Mouse (Mus musculus) heart, embryonic 14.5 days (tissue): ENCODE measurements around the gene Pfkfb1. TPM values are rescaled to one million over a fixed set of nuclear protein-coding genes. Genes with fewer than 3 reads are reported as not detected.

Experiments used
- ATAC-seq: fragments of 200-750 bp; cut with Nextera tagmentation; 2 replicates; pipeline ENCODE4 v1.8.0; 2017; ENCODE audit warnings: low read depth, moderate TSS enrichment; ENCODE audit not compliant: insufficient number of reproducible peaks, insufficient read depth, low FRiP score
- H3K27ac ChIP-seq, 2 experiments: fragments of 200-500 bp in 1 of 2; fragments of 300-500 bp in 1 of 2; sonication (generic) in 1 of 2; replicated peaks in 1 of 2; 2 replicates each; pipeline ENCODE4 v1.5.1; 2012 to 2014; ENCODE audit warnings: low read depth in 2 of 2, low read length in 2 of 2, control low read depth in 1 of 2, mild to moderate bottlenecking in 1 of 2, mixed read lengths in 1 of 2; ENCODE audit not compliant: control insufficient read depth in 1 of 2, insufficient read depth in 1 of 2
- H3K27me3 ChIP-seq: fragments of 300-500 bp; sonication (generic); 2 replicates; pipeline ENCODE4 v1.6.1; 2014; ENCODE audit warnings: mild to moderate bottlenecking, low read length, control low read depth; ENCODE audit not compliant: control insufficient read depth, insufficient read depth
- H3K36me3 ChIP-seq: fragments of 300-500 bp; sonication (generic); 2 replicates; pipeline ENCODE4 v1.6.1; 2014; ENCODE audit warnings: mild to moderate bottlenecking, control low read depth, low read length, mixed read lengths; ENCODE audit not compliant: control insufficient read depth, insufficient read depth
- H3K4me1 ChIP-seq, 2 experiments: fragments of 200-500 bp in 1 of 2; fragments of 300-500 bp in 1 of 2; sonication (generic) in 1 of 2; 2 replicates each; pipeline ENCODE4 v1.6.1; 2012 to 2014; ENCODE audit warnings: low read length in 2 of 2, control low read depth in 1 of 2, mixed read lengths in 1 of 2; ENCODE audit not compliant: control insufficient read depth in 2 of 2, insufficient read depth in 2 of 2
- H3K4me2 ChIP-seq: fragments of 300-500 bp; sonication (generic); 2 replicates; pipeline ENCODE4 v1.6.1; 2014; ENCODE audit warnings: mild to moderate bottlenecking, low read length
- H3K4me3 ChIP-seq, 2 experiments: fragments of 200-500 bp in 1 of 2; fragments of 300-500 bp in 1 of 2; sonication (generic) in 1 of 2; 2 replicates each; pipeline ENCODE4 v1.5.1; 2012 to 2014; ENCODE audit warnings: low read length in 2 of 2, mild to moderate bottlenecking in 2 of 2, control low read depth in 1 of 2, low read depth in 1 of 2, moderate library complexity in 1 of 2; ENCODE audit not compliant: control insufficient read depth in 1 of 2, insufficient read depth in 1 of 2
- H3K9ac ChIP-seq: fragments of 300-500 bp; sonication (generic); 2 replicates; pipeline ENCODE4 v1.6.1; 2014; ENCODE audit warnings: mild to moderate bottlenecking, low read length
- H3K9me3 ChIP-seq: fragments of 300-500 bp; sonication (generic); 2 replicates; pipeline ENCODE4 v1.6.1; 2016; ENCODE audit warnings: low read length, control low read depth; ENCODE audit not compliant: control insufficient read depth
- WGBS: fragments of 180-500 bp; shearing (Covaris S2); extraction: QIAGEN DNeasy Blood & Tissue Kit; methylation state at CpG from one replicate; pipeline ENCODE4 v1.1.7; 2014; 5-methylcytosine and 5-hydroxymethylcytosine counted together
- polyA plus RNA-seq: library from polyadenylated mRNA; unstranded; fragments of >200 nt; fragmentation: Nextera tagmentation; extraction: Ambion mirVana; gene quantifications from 2 replicates; pipeline ENCODE4 v1.2.1, GENCODE M21; 2014

Gene Pfkfb1
- polyA plus RNA-seq = 5.1 and 5.8 TPM in 2 replicates

DNA sequence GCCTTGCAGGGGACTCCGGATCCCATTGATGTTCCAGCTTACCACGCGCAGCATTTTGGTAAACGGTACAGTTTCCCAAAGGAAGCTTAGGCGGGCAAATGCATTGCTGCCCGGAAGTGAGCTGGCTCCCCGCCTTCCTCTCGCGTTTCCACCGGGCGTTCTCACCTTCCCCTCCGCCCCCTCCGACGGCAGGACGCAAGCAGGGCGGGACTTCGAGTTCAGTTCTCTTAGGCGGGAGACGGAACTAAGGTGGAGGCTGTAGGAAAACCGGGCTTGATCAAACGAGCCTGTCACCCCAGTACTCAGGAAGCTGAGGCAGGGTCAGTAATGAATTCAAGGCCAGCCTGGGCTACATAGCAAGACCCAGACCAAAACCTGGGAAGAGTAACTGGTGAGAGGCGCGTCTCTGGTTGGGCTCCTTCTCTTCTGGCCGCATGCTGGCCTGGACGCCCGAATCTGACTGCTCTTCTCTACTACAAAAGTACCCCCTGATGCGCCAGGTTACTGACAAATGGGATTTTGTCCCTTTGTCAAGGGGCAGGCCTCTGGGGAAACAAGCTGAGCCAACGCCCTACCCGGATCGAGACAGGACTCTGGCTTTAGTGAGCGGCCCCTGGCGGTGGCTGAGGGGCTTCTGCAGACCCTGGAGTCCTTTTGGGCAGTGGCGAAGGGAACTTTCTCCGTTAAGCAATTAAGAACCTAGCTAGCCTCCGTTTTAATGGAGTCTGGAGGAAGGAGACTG, at the start of gene Pfkfb1:
TSS of gene Pfkfb1 (plus strand) at position 207 of the 742 bp plus-strand sequence.
- peak within 1 kb of the TSS; percentile 79 for H3K9ac ChIP-seq
- H3K27me3 ChIP-seq = no peaks in the 10 kb centered on the region
- H3K27ac ChIP-seq = peak within 1 kb of the TSS; percentile 80 to 90
- peak within 1 kb of the TSS; percentile 54 to 74 for H3K4me3 ChIP-seq
- H3K9me3 ChIP-seq = no peaks in the 10 kb centered on the region
- WGBS = 22% methylated on average over 35 of the region's 35 CpGs
- H3K36me3 ChIP-seq = peaks cover 14% of the 10 kb centered on the region
- ATAC-seq = peak; percentile 78
- H3K4me2 ChIP-seq = peak within 1 kb of the TSS; percentile 70
- H3K4me1 ChIP-seq = no peaks in the 10 kb centered on the region

DNA sequence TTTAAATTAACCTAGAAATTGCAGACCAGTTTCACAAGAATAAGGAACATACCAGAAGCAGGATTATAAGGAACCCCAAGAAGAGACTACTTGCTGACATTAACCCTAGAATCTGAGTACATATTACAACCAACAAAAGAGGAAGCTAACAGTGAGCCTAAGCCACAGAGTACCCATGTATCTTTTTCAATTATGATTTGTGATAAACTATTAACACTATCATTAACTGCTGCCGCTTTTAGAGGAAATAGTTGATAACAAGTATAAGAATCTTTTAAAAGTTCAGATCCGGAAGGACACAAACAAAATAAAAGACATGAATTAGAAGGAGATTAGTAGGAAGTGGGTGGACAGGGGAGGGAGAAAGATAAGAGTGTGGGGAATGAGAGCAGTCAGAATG, 47.9 kb upstream of the Pfkfb1 start:
- 59% methylated on average over 2 of the region's 2 CpGs for WGBS

GRCm38 (mm10) chrX:150541684-150542083, 46.3 kb upstream of the Pfkfb1 start:
- H3K27me3 ChIP-seq = no peaks in the 10 kb centered on the region
- H3K9me3 ChIP-seq = 0 out of 2 replicates have a peak, but pooled peaks cover 5% of the 10 kb centered on the region
- H3K9ac ChIP-seq = no peak overlapping the region
- H3K36me3 ChIP-seq = no peaks in the 10 kb centered on the region
- ATAC-seq = no peak
- no peak overlapping the region for H3K4me2 ChIP-seq
- no peak overlapping the region for H3K4me3 ChIP-seq
- no peak overlapping the region for H3K27ac ChIP-seq
- H3K4me1 ChIP-seq = no peaks in the 10 kb centered on the region

More for the DNA sequence above, 47.9 kb upstream of the Pfkfb1 start:
- no peak for ATAC-seq
- Histone ChIP-seq H3K4me2 (no peak overlapping the region), H3K4me1 (no peaks in the 10 kb centered on the region), H3K9ac (no peak overlapping the region), H3K9me3 (0 out of 2 replicates have a peak, but pooled peaks cover 5% of the 10 kb centered on the region), H3K27ac (no peak overlapping the region), H3K4me3 (no peak overlapping the region), H3K27me3 (no peaks in the 10 kb centered on the region), H3K36me3 (no peaks in the 10 kb centered on the region)

DNA sequence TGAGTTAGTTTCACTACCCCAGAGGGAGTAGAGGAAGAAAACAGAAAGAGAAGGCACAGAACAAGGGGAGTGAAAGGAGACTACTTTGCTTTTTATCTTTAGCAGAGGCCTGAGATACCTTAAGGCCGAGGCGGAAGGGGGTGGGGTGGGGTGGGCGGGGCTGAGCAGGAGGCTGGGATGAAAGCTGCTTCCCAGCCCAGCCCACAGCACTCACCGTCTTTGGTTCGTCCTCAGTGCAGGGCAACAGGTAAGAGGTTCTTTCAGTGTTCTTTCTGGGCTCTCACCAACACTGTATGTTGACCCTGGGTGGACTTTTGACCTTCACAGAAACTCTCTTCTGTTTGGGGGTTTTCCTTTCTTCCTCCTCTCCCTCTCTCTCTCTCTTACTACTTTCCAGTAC, 40.8 kb upstream of the Pfkfb1 start, which contains the start of gene Alas2:
TSS of gene Alas2 (plus strand) at position 137 of the 400 bp plus-strand sequence.
- no peaks in the 10 kb centered on the region for H3K27me3 ChIP-seq
- H3K4me3 ChIP-seq = no peak within 1 kb of the TSS
- no peaks in the 10 kb centered on the region for H3K4me1 ChIP-seq
- H3K9me3 ChIP-seq = 0 out of 2 replicates have a peak, but pooled peaks cover 1% of the 10 kb centered on the region
- no peak for ATAC-seq
- H3K4me2 ChIP-seq = no peak within 1 kb of the TSS
- H3K9ac ChIP-seq = no peak within 1 kb of the TSS
- H3K27ac ChIP-seq = no peak within 1 kb of the TSS
- WGBS = 27% methylated on average over 5 of the region's 5 CpGs
- 0 out of 2 replicates have a peak, but pooled peaks cover 8% of the 10 kb centered on the region for H3K36me3 ChIP-seq

DNA sequence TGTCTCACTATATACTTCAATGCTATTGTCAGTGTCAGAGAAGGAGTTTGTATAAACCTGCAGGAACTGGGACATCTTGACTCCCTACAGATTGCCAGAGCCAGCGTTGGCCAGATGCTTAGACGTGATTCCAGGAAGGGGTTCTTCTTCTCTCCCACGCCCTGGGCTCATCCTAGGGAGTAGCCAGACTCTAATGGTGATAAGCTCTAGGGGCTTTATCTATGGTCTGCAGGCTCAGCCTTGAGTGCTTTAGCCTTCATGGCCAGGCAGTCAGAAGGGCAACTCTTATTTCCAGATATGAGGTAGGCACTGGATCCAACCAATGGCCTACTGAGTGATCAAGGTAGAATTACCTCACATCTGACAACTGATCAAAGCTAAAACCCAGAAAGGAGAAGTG, 38.4 kb upstream of the Pfkfb1 start:
- 0 out of 2 replicates have a peak, but pooled peaks cover 8% of the 10 kb centered on the region for H3K36me3 ChIP-seq
- H3K4me3 ChIP-seq = no peak overlapping the region
- WGBS = 58% methylated on average over 3 of the region's 3 CpGs
- no peak overlapping the region for H3K27ac ChIP-seq
- no peak overlapping the region for H3K4me2 ChIP-seq
- H3K27me3 ChIP-seq = no peaks in the 10 kb centered on the region
- H3K9ac ChIP-seq = no peak overlapping the region
- no peak for ATAC-seq
- H3K4me1 ChIP-seq = no peaks in the 10 kb centered on the region
- H3K9me3 ChIP-seq = no peaks in the 10 kb centered on the region

DNA sequence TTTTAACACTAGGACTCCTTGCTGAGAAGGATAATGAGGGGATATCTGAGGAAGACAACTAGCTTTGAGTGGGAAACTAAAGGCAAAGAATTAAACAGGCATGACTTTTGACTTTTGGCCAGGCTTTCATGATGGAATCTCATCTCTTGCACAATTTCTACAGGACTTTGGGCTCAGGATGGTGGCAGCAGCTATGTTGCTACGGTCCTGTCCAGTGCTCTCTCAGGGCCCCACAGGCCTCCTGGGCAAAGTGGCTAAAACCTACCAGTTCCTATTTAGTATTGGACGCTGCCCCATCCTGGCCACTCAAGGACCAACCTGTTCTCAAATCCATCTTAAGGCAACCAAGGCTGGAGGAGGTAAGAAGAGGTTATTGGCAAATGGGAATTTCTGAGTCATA, 36.0 kb upstream of the Pfkfb1 start:
- H3K27ac ChIP-seq = no peak overlapping the region
- no peaks in the 10 kb centered on the region for H3K27me3 ChIP-seq
- no peak overlapping the region for H3K4me2 ChIP-seq
- H3K4me1 ChIP-seq = no peaks in the 10 kb centered on the region
- H3K36me3 ChIP-seq = 0 out of 2 replicates have a peak, but pooled peaks cover 8% of the 10 kb centered on the region
- H3K9ac ChIP-seq = no peak overlapping the region
- 79% methylated on average over 2 of the region's 2 CpGs for WGBS
- H3K4me3 ChIP-seq = no peak overlapping the region
- ATAC-seq = no peak
- H3K9me3 ChIP-seq = no peaks in the 10 kb centered on the region

GRCm38 (mm10) chrX:150554032-150554431, 34.0 kb upstream of the Pfkfb1 start:
- H3K36me3 ChIP-seq = 0 out of 2 replicates have a peak, but pooled peaks cover 8% of the 10 kb centered on the region
- H3K27me3 ChIP-seq = no peaks in the 10 kb centered on the region
- no peak overlapping the region for H3K4me2 ChIP-seq
- 81% methylated on average over 3 of the region's 3 CpGs for WGBS
- ATAC-seq = no peak
- H3K27ac ChIP-seq = no peak overlapping the region
- H3K4me1 ChIP-seq = no peaks in the 10 kb centered on the region
- no peak overlapping the region for H3K4me3 ChIP-seq
- H3K9ac ChIP-seq = no peak overlapping the region
- H3K9me3 ChIP-seq = no peaks in the 10 kb centered on the region
